Mouse (Mus musculus) stomach, postnatal 0 days (tissue): ENCODE data around the gene Tnnt2. TPM values are rescaled to one million over a fixed set of nuclear protein-coding genes. Genes with fewer than 3 reads are reported as not detected.
A peak's percentile ranks its signal among the peaks of the same experiment; 100 is the strongest.

Source experiments
- ATAC-seq: fragments of 200-750 bp; cut with Nextera tagmentation; 2 replicates; pipeline ENCODE4 v1.8.0; 2017; ENCODE audit not compliant: low FRiP score, low TSS enrichment
- DNase-seq: peaks from one replicate; pipeline ENCODE4 v3.0.0-alpha.2; 2016; ENCODE audit warnings: low spot score
- H3K27ac ChIP-seq: fragments of 300-500 bp; sonication (generic); replicated peaks from 2 replicates; pipeline ENCODE4 v1.5.1; 2014; ENCODE audit warnings: mild to moderate bottlenecking, control low read depth
- H3K27me3 ChIP-seq: fragments of 300-500 bp; sonication (generic); 2 replicates; pipeline ENCODE4 v1.6.1; 2014; ENCODE audit warnings: low read length; ENCODE audit not compliant: control insufficient read depth, insufficient read depth
- H3K36me3 ChIP-seq: fragments of 300-500 bp; sonication (generic); 2 replicates; pipeline ENCODE4 v1.6.1; 2014; ENCODE audit warnings: low read length, mixed read lengths; ENCODE audit not compliant: control insufficient read depth, insufficient read depth
- H3K4me1 ChIP-seq: fragments of 300-500 bp; sonication (generic); replicated peaks from 2 replicates; pipeline ENCODE4 v1.6.1; 2014; ENCODE audit warnings: antibody characterized with exemption; ENCODE audit not compliant: control insufficient read depth, insufficient read depth
- H3K4me2 ChIP-seq: fragments of 300-500 bp; sonication (generic); replicated peaks from 2 replicates; pipeline ENCODE4 v1.6.1; 2014; ENCODE audit warnings: low read depth, mild to moderate bottlenecking, control low read depth, moderate library complexity
- H3K4me3 ChIP-seq: fragments of 300-500 bp; sonication (generic); 2 replicates; pipeline ENCODE4 v1.5.1; 2014; ENCODE audit warnings: low read depth, low read length, control low read depth
- H3K9ac ChIP-seq: fragments of 300-500 bp; sonication (generic); 2 replicates; pipeline ENCODE4 v1.6.1; 2014; ENCODE audit warnings: mild to moderate bottlenecking, low read length, control low read depth, mixed read lengths
- H3K9me3 ChIP-seq: fragments of 300-500 bp; sonication (generic); 2 replicates; pipeline ENCODE4 v1.6.1; 2016; ENCODE audit warnings: low read length; ENCODE audit not compliant: control insufficient read depth
- CTCF ChIP-seq: IDR thresholded peaks from 2 replicates; pipeline ENCODE4 v1.5.1; 2016; ENCODE audit warnings: antibody characterized with exemption, low read depth, mild to moderate bottlenecking, moderate library complexity
- EP300 ChIP-seq: optimal IDR thresholded peaks from 2 replicates; pipeline ENCODE3; 2016; ENCODE audit warnings: antibody characterized with exemption
- WGBS: fragments of 180-500 bp; shearing (Covaris S2); extraction: QIAGEN DNeasy Blood & Tissue Kit; methylation state at CpG from one replicate; pipeline ENCODE4 v1.1.7; 2014; 5-methylcytosine and 5-hydroxymethylcytosine counted together
- polyA plus RNA-seq: library from polyadenylated mRNA; unstranded; fragments of >200 nt; fragmentation: Nextera tagmentation; extraction: Ambion mirVana; gene quantifications from 2 replicates; pipeline ENCODE4 v1.2.1, GENCODE M21; 2015

The Tnnt2 gene
- polyA plus RNA-seq, 1 experiment from 2014 or later: 36.4 TPM

DNA sequence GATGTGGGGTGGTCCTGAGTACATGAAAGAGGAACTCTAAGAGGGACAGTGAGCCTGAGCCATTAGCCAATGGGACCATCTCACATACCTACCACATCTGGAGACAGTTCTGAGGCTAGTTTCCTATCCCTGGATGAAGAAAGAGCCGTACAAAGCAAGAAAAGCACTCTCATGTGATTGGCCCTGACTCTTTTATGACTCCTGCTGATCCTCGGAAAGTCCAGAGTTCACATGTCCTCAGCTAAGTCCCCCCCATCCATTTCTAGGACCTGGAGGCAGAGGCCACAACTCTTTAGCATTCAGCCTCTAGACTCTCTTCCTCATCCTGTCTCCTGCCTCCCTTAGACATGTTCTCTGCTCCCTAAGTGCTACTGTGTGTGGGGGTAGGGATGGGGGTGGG lies 41.1 kb downstream of the Tnnt2 start:
- Histone ChIP-seq H3K4me3 (no peak overlapping the region), H3K4me1 (no peaks in the 10 kb centered on the region), H3K9ac (no peak overlapping the region), H3K36me3 (no peaks in the 10 kb centered on the region), H3K4me2 (no peak overlapping the region), H3K27ac (no peak overlapping the region), H3K9me3 (no peaks in the 10 kb centered on the region), H3K27me3 (no peaks in the 10 kb centered on the region)
- ATAC-seq (no peak), DNase-seq (no peak)
- 87% methylated on average over 2 of the region's 2 CpGs for WGBS
- TF ChIP-seq CTCF (no peak), EP300 (no peak)

DNA sequence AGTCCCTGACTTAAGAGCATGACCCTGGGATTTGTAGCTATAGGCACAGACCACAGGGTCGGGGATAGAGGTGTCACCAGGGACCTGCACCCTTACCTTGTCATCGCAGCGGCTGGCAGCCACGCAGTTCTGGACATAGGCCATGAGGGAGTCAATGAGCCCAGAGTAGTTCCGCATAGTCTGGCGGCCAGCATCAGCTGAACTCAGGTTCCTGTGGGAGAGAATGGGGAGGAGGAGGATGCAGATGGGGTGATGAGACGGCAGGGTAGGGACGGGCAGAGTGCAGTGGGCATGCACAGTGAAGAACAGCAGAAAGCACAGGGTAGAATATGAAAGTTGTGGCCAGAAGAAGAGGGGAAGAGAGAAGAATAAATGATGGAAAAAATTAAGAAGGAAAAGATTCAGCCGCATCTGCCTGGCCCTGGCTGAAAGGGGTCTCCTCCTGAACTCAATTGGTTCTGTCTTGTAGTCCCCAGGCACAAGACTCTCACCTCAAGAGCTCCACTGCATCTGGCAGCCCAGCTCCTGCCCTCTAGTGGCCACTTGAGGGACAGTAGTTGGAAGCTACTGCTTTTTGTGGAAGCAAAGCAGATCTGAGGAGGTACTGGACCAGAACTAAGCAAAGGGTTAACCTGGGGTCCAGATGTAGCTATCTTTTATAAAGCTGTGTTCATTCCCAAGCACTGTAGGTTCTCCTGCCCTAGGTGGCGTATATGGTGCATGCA lies 46.4 kb downstream of the Tnnt2 start:
- H3K4me2 ChIP-seq: no peak overlapping the region
- peak; percentile 78 for DNase-seq
- 70% methylated on average over 10 of the region's 10 CpGs for WGBS

DNA sequence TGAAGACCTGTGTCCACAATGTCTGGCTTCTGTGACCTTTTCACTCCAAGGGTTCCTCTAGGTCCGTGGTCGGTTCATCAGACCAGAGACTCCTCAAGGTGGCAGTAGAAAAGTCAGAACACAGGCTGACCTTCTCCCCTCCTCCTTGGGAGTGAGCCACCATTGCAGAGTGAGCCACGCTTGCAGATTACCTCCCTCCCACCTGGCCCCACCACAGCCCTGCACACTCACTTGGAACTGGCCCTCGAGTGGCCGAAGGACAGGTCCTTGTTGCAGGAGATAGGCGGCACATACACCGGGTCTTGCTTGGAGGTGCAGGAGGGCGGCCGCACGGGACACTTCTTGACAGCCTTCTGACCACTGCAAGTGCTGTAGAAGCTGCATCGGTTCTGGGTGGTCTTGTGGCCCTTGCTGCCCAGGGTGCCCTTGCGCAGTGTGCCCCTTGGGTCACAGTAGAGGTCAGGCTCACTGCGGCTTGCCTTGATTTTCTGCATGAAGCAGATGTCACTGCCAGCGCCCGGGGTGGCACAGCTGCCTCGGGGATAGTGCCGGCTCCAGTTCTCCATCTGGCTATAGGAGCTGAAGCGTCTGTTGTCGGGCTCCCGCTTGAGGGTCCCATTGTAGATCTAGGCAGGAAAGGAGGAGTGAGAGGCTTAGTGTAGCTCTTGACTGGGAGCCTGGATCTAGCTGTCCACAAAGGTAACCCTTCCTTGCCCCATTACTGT lies 53.5 kb downstream of the Tnnt2 start:
- Histone ChIP-seq H3K9me3 (no peaks in the 10 kb centered on the region), H3K36me3 (no peaks in the 10 kb centered on the region), H3K27ac (no peak overlapping the region), H3K9ac (no peak overlapping the region), H3K4me3 (no peak overlapping the region), H3K4me1 (no peaks in the 10 kb centered on the region), H3K4me2 (no peak overlapping the region), H3K27me3 (no peaks in the 10 kb centered on the region)
- no peak for ATAC-seq
- TF ChIP-seq CTCF (no peak), EP300 (no peak)
- DNase-seq: no peak
- WGBS: 79% methylated on average over 20 of the region's 20 CpGs

More for the DNA sequence above, 46.4 kb downstream of the Tnnt2 start:
- TF ChIP-seq CTCF (peak; percentile 91), EP300 (no peak)
- 0 out of 2 replicates have a peak, but pooled peaks have one; percentile 52 for ATAC-seq
- Histone ChIP-seq H3K9ac (no peak overlapping the region), H3K4me1 (no peaks in the 10 kb centered on the region), H3K36me3 (no peaks in the 10 kb centered on the region), H3K27me3 (no peaks in the 10 kb centered on the region), H3K4me3 (no peak overlapping the region), H3K9me3 (no peaks in the 10 kb centered on the region), H3K27ac (no peak overlapping the region)

DNA sequence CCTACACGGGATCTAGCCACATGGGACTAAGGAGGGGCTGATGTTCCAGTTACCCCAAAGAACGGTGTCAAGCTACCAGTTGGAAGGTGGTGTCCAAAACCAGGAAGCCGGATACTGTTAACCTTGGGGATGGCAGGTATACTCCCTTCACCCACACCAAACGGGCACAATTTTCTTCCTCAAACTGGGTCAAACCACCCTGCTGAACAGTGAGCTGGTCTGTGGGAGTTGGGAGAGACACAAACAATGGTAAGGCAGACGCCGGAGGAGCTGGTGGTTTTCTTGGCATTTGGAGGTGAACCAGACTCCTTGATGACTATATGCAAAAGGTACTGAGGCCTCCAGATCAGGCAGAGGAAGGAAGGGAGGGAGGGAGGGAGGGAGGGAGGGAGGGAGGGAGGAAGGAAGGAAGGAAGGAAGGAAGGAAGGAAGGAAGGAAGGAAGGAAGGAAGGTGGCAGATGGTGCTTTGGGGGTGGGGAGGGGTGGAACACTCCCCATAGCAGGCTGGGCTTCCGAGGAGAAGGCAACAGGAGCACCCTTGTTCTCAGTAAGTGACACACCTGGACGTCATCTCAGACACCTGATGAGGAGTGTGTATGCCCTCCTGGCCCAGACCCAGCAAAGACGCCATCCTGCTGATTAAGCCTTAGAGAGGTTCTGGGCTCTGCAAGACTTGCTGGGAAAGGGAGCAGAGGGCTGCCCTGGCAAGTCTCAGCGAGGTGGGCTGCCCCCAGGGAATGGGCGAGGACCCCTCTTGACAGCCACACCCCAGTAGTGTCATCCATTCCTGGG lies 55.5 kb downstream of the Tnnt2 start:
- H3K4me1 ChIP-seq: 0 out of 2 replicates have a peak, but pooled peaks cover 2% of the 10 kb centered on the region
- no peaks in the 10 kb centered on the region for H3K9me3 ChIP-seq
- H3K4me3 ChIP-seq: no peak overlapping the region
- ATAC-seq (peak; percentile 25; the same call in 1 of the 2 replicates), DNase-seq (no peak)
- no peak overlapping the region for H3K4me2 ChIP-seq
- H3K36me3 ChIP-seq: no peaks in the 10 kb centered on the region
- TF ChIP-seq CTCF: no peak
- TF ChIP-seq EP300: no peak
- peak overlapping the region; percentile 58; the same call in 1 of the 2 replicates for H3K27ac ChIP-seq
- 53% methylated on average over 11 of the region's 11 CpGs for WGBS
- H3K9ac ChIP-seq: no peak overlapping the region
- H3K27me3 ChIP-seq: no peaks in the 10 kb centered on the region

DNA sequence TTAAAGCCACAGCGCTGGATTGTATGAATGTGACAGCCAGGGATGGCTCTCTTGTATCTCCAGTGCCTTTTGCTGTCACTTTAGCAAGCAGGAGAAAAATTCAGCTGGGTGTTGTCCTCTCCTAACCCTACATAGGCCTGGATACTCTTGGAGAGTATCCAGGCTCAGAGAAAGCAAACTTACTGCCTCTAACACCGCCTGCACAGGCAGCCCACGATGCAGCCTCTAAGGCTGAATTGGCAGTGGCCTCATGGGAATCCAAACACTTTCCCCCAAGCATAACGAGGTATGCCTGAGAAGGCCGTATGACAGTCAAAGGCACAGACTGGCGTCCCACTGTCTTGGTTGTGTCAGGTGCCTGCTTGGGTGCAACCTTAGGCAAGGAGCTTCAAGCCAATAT lies 56.1 kb downstream of the Tnnt2 start:
- Histone ChIP-seq H3K27me3 (no peaks in the 10 kb centered on the region), H3K4me2 (no peak overlapping the region), H3K9me3 (no peaks in the 10 kb centered on the region), H3K4me1 (0 out of 2 replicates have a peak, but pooled peaks cover 2% of the 10 kb centered on the region), H3K27ac (no peak overlapping the region; the same call in 1 of the 2 replicates), H3K4me3 (no peak overlapping the region), H3K36me3 (no peaks in the 10 kb centered on the region), H3K9ac (no peak overlapping the region)
- no peak for ATAC-seq
- 51% methylated on average over 6 of the region's 6 CpGs for WGBS
- DNase-seq: no peak
- TF ChIP-seq CTCF (no peak), EP300 (no peak)
